Mouse (Mus musculus) lung, adult 2 months (tissue): ENCODE data around the gene Nars2.

Experiments used
- CTCF ChIP-seq: fragments of 200-500 bp; IDR thresholded peaks from 2 replicates; pipeline ENCODE4 v1.5.1; 2011; ENCODE audit warnings: mild to moderate bottlenecking, low read length, control low read depth; ENCODE audit not compliant: insufficient read depth
- POLR2A ChIP-seq: fragments of 200-500 bp; IDR thresholded peaks from 2 replicates; pipeline ENCODE4 v1.6.1; 2011; ENCODE audit warnings: low read depth, mild to moderate bottlenecking, control low read depth, low read length, borderline replicate concordance; ENCODE audit errors: extremely low read depth

- no peak for TF ChIP-seq CTCF
- no peak for TF ChIP-seq POLR2A
These were observed 66.7 kb downstream of the Nars2 start for GRCm38 (mm10) chr7:97018005-97018404.
